ENCODE assay signal across 18 mouse cellular contexts in genomic region chr4:137909471-137909870, GRCm38 (mm10). TPM values are rescaled to one million over a fixed set of nuclear protein-coding genes. Genes with fewer than 3 reads are reported as not detected.
A peak's percentile ranks its signal among the peaks of the same experiment; 100 is the strongest.
DNase-seq lines count a peak whose midpoint lies in the region; ATAC-seq lines count a peak whose summit lies in the region.
"Had no signal": no experiment of that assay in that cellular context is flagged by ENCODE, and none has a peak within 500 bp of the region (broad histone marks: within the 10 kb centered on the region; RNA-seq: fewer than 3 reads in every experiment).

No protein-coding gene starts in this region.

- no peaks in the 10 kb centered on the region for H3K9me3 ChIP-seq in hindbrain, embryonic 10.5 days
- H3K9me3 ChIP-seq in hindbrain, embryonic 13.5 days = no peaks in the 10 kb centered on the region
- H3K9me3 ChIP-seq: heart, embryonic 12.5 days; liver, embryonic 13.5 days had no signal

- no peak for DNase-seq in hindbrain, embryonic 10.5 days (ENCODE audit: low spot score)
- peak; percentile 21 for DNase-seq in CD4-positive helper T cell, adult 2 months (ENCODE audit: low read depth, low spot score)
- peak; percentile 46 for DNase-seq in ZHBTc4 (ENCODE audit: low read depth, low spot score)
- no peak for DNase-seq in urinary bladder, adult 2 months (ENCODE audit: low spot score)
- no peak for DNase-seq in testis, postnatal 10 days (ENCODE audit: low spot score)
- DNase-seq in right cerebral cortex, postnatal 25 days = no peak
- DNase-seq: adrenal gland, postnatal 36 days; cerebellum, adult 9-10 months; heart, postnatal 36 days; left cerebral cortex, postnatal 4 days; liver, embryonic 13.5 days; lung, postnatal 10 days; thymus, adult 2 months had no signal

- H3K27me3 ChIP-seq in hindbrain, embryonic 10.5 days (ENCODE audit: insufficient read depth, poor library complexity, severe bottlenecking) = peaks cover 15% of the 10 kb centered on the region
- H3K27me3 ChIP-seq in hindbrain, embryonic 13.5 days = peaks cover 5% of the 10 kb centered on the region; the same call in 1 of the 2 replicates
- H3K27me3 ChIP-seq: heart, embryonic 12.5 days had no signal

- no peak overlapping the region for H3K9ac ChIP-seq in hindbrain, embryonic 13.5 days
- H3K9ac ChIP-seq: heart, embryonic 12.5 days; liver, embryonic 13.5 days had no signal

- H3K4me2 ChIP-seq in hindbrain, embryonic 13.5 days = no peak overlapping the region
- H3K4me2 ChIP-seq: heart, embryonic 12.5 days; liver, embryonic 13.5 days; midbrain, embryonic 11.5 days had no signal

- H3K4me1 ChIP-seq in hindbrain, embryonic 10.5 days (replicated peaks) = peaks cover 46% of the 10 kb centered on the region
- H3K4me1 ChIP-seq in hindbrain, embryonic 13.5 days (replicated peaks) = peaks cover 37% of the 10 kb centered on the region

- H3K27ac ChIP-seq in hindbrain, embryonic 10.5 days = 0 out of 2 replicates have a peak overlapping the region, but pooled peaks have one; percentile 12
- H3K27ac ChIP-seq in hindbrain, embryonic 13.5 days = no peak overlapping the region
- H3K27ac ChIP-seq: liver, embryonic 13.5 days had no signal

- H3K4me3 ChIP-seq in hindbrain, embryonic 10.5 days = no peak overlapping the region
- no peak overlapping the region for H3K4me3 ChIP-seq in hindbrain, embryonic 13.5 days
- H3K4me3 ChIP-seq: heart, embryonic 12.5 days; liver, embryonic 13.5 days had no signal

- 0 out of 2 replicates have a peak, but pooled peaks cover 5% of the 10 kb centered on the region for H3K36me3 ChIP-seq in hindbrain, embryonic 10.5 days
- H3K36me3 ChIP-seq in hindbrain, embryonic 13.5 days = no peaks in the 10 kb centered on the region
- H3K36me3 ChIP-seq: liver, embryonic 13.5 days had no signal

- ATAC-seq in hindbrain, embryonic 13.5 days (ENCODE audit: low FRiP score) = no peak
- peak; percentile 66 for ATAC-seq in megakaryocyte, adult 5-6 weeks (ENCODE audit: poor library complexity, severe bottlenecking)
- ATAC-seq: forebrain, embryonic 14.5 days had no signal

- 62% methylated on average over 4 of the region's 4 CpGs for WGBS in hindbrain, embryonic 10.5 days
- WGBS in hindbrain, embryonic 13.5 days = 68% methylated on average over 4 of the region's 4 CpGs

RNA-seq across cellular contexts. Expression of gene Ece1, which starts 47.4 kb away (rescaled TPM):
- polyA plus RNA-seq in hindbrain, embryonic 10.5 days (2016; fragmentation: Nextera tagmentation; extraction: Ambion mirVana) = 33.7 and 37.6 TPM in 2 replicates
- polyA plus RNA-seq in hindbrain, embryonic 13.5 days (2015; fragmentation: Nextera tagmentation; extraction: Ambion mirVana) = 20.2 and 22.8 TPM in 2 replicates
- 19.7 and 25.4 TPM in 2 replicates for total RNA-seq in megakaryocyte, adult 5-6 weeks (2015)
- 12.5 and 15.9 TPM in 2 replicates for total RNA-seq in megakaryocyte, adult 5-6 weeks (2017)
- polyA plus RNA-seq in urinary bladder, adult 2 months (2012; rRNA removed) = 30.0 and 73.4 TPM in 2 replicates

Comparison
In these comparisons a context has a peak if more than half of its experiments do, and no peak if none do; other contexts are left out.
1. DNase-seq: peak in CD4-positive helper T cell, adult 2 months (single experiment) and ZHBTc4 (single experiment); none in hindbrain, embryonic 10.5 days (single experiment), urinary bladder, adult 2 months (single experiment), testis, postnatal 10 days (single experiment) and right cerebral cortex, postnatal 25 days (single experiment).